Mouse (Mus musculus) embryo, embryonic 9.5 days (tissue): ENCODE measurements around the gene Clps.

Experiments used
- DNase-seq: peaks from one replicate; pipeline ENCODE4 v3.0.0-alpha.2; 2017; ENCODE audit errors: extremely low spot score

The Clps gene

DNA sequence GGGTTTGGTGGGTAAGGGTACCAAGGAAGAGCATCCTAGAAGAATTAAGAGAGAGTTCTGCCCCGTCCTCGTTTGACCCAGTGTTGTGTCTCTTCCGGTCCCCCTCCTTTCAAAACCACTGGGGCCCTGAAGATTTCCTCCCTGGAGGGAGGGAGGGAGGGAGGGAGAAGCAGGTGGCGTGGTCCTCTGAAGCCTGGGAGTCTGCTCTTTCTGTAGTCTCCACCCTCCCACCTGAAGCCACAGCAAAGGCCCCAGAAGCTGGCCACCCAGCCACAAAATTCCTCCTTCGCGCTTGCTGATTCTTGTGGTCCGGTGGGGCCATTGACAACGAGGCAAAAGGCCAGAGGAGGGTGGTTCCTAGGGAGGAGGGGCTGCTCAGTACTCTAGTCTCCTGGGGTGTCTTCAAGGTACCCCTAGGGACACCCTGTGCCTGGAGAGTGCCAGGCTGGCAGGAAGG, 41.9 kb downstream of the Clps start:
- no peak for DNase-seq

DNA sequence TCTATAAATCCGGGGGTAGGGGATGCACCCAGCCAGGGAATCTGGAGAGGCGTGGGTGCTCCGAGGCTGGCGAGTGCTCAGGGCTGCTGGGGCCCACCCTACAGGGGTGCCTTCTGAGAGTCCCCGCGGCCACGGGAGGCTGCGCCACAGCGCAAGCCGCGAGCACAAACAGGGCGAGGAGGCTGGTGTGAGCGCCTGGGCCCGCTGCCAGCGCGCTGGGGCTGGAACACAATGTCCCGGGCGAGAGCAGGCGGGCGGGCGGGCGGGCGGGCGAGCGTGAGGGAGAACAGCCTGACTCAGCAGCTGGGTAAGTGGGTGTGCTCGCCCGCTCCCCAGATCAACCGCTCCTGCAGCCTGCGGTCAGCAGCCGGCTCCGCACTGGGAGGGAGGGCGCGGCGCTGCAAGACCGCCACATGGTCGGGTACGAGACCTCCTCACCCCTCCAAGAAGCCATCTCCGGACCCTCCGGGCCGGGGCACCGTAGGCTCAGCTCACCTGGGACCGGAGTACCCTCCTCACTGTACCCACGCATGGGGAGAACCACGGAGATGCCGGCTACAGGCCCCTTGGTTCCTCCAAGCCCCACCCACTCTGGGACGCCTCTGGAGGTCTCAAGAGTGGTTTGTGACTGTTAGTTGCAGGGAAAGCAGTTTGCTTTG, 42.5 kb downstream of the Clps start:
- peak; percentile 51 for DNase-seq

DNA sequence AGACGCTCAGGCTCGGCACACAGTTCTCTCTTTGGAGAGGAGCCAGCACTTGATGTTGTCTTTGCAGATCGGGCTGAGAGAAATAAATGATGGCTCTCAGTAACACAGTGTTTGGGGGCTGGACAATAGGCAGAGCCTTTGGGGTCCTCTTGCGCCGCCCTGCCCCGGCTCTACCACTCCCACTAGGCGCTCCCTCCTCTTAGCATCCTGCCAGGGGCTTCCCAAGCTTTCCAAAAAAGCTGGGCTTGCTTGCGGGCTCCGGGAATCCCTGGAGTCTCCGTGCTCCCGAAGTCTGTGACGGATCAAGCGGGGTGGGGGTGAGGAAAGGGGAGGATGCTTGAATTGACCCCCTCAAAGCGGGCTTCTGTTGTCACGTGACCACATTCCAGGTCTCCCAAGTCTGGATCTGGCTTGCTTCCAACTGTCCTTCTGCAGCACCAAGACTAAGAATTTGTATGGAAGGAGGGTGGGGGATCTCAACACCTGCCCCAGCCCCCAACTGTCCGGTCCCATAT, 43.1 kb downstream of the Clps start, which contains the start of gene Fkbp5:
Gene Fkbp5, minus strand, starts transcription at position 87 of the 515 bp plus-strand sequence.
- no peak for DNase-seq

DNA sequence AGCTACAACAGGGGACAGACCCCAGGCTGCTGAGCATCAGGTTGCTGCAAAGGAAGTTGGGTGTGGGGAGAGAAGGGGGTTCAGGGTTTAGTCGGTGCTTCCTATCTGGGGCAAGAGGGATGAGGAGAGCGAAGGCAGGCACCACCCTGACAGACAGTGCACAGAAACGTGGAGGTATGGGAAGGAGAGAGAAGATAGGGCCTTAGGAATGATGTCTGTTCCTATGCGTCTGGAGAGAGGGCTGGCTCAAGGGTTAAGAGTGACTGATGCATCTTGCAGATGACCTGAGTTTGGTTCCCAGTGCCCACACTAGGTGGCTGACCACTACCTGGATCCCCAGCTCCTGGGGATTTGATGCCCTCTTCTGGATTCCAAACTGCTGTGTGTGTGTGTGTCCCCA, 43.7 kb downstream of the Clps start:
- no peak for DNase-seq

DNA sequence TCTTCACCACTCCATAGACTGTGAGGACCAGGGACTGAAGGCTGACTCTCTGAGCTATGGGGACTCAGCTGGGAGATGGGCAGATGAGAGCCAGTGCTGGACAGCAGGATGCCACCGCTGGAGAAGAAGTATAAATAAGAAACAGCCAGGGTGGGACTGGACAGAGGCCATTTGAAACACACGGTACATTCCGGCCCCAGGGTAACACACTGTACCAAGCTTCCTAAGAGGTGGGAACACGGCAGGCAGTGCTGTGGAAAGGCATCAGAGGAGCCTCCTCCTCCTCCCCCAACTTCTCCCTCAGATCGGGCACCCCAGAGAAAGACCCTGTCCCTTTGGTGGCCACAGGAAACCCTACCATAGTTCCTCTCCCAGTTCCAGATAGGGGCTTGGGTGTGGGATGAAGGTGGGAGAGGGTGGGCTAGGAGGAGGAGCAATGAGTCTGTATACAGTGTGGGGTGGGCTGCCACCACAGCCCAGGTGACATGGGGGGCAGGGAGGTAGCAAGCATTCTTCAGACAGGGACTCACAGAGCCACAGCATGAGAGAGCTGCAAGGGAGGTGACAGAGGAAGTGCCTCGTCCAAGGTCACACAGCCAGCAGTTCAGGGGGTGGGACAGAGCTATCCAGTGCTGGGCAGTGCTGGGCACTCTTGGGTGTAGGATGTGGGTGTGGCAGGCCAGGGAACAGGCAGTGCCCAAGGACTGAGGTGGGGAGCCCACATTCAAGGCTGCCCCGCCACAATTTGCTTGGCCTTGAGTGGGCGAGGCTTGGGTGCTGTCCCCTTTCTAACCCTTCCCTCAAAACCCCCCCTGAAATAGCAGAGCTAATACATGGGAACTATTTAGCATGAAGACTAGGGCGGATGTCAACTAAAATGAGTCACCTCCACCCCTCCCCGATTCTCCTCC, 44.9 kb downstream of the Clps start:
- no peak for DNase-seq

DNA sequence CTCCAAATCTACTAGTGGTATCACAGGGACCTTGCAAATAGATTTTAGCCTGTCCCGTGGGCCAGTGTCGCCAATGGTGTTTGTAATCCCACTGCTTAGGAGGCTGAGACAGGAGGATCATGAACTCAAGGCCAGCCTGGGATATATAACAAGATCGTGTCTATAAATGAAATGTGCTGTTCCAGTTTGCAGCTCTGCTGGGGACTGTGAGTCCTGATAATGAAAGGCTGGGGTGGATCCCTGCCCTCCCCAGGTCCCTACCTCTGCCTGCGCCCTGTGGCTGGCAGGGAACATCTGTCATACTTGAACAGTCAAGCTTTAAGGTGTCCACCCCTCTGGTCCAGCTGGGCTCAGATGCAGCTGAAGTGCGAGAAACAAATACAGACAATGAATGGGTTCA, 46.0 kb downstream of the Clps start:
- DNase-seq, result no peak

DNA sequence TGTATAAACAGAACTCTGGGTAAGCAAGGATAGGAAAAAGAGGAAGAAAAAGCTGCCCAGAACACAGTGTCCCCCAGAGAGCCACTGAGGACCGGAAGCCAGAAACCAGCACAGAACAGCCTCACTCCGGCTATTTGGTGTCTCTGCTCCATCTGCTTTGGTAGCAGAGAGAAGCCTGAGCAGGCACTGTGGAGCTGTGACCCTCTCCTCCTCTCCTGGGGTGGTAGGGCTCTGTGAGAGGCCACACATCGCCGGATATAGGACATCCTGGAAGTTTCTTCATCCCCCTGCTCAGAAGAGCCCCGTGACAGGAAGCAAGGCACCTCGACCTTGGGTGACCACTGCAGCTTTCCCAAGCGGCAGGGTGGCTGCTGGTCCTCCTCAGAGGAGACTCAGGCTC, 46.7 kb downstream of the Clps start:
- no peak for DNase-seq

DNA sequence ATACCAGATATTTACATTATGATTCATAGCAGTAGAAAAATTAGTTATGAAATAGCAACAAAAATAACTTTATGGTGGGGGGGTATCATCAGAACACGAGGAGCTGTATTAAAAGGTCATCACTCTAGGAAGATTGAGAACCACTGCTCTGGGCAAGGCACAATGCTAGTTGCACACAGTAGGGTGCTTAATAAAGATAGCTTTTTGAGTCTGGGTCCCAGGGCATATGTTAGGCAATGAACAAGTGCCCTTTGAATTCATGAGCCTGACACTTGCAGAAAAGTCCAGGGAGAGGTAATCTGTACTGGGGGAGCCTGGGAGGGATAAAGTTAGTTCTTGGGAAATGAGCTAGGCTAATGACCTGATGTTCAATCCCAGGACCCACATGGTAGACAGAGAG, 47.2 kb downstream of the Clps start:
- DNase-seq, result no peak

DNA sequence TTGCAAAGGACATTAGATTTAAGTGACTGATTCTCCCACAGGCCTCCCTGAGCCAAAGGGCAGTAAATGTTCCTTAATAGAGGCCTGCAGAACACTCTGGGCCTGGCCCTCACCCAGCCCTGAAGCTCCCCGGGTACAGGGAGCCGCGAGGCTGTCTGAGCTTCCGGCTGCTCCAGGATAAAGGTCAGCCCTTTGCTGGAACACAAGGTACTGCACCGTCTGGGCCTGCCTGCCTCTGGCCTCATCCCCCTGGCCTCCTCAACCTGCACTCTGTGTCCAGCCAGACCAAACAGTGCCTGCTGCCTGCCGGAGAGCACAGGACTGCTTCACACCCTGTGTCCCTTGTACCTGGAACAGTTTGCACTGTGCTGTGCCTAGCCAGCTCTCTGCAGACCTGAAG, 47.9 kb downstream of the Clps start:
- no peak for DNase-seq

DNA sequence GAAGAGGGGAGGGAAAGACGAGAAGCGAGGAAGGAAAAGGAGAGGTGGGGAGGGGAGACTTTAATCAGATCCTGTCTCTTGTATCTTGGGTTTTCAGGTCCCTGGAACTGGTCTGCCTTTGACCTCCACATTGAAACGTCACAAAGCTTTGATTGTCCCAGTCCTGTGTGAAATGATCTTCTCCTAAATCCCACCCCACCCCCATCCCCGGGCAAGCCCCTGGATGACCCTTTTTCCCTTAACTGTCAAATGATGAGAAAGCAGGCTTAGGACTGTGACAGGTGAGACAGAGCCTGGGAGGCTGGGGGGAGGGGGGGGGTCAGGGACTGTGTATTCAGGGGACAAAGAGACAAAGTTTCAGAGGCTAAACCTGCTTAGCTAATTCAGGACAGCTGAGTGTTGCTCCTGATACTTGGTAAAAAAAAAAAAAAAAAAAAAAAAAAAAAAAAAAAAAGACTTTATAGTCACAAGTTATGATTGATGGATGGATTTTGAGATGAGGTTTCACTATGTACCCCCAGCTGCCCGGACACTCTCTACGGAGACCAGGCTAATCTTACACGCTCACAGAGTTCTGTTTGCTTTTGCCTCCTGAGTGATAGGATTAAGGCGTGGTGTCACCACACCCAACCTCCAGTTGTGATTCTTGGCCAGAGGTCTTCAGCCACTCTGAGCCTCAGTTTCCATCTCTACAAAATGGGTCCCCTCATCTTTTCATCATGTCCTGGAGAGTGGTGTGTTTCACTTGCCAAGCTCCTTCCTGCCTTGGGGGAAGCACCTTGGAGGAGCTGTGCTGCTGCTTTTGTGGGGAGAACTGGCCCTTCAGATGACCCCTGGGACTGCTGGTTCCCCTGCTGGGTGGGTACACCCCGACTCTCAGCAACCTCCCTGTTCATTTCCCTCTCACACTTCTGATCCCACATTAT, 48.7 kb downstream of the Clps start:
- DNase-seq, result no peak

GRCm38 (mm10) chr17:28510445-28511342, 49.9 kb downstream of the Clps start:
- no peak for DNase-seq
